Mouse (Mus musculus) bone marrow, adult 2 months (tissue): ENCODE results near the gene Hc. TPM values are rescaled to one million over a fixed set of nuclear protein-coding genes. Genes with fewer than 3 reads are reported as not detected.

Experiments used
- H3K27ac ChIP-seq: fragments of 200-500 bp; 2 replicates; pipeline ENCODE4 v1.5.1; 2012; ENCODE audit warnings: low read depth, mild to moderate bottlenecking, control low read depth, inconsistent platforms, low read length; ENCODE audit not compliant: control insufficient read depth, poor library complexity, insufficient read depth
- H3K4me1 ChIP-seq: fragments of 200-500 bp; 2 replicates; pipeline ENCODE4 v1.6.1; 2011; ENCODE audit warnings: low read length; ENCODE audit not compliant: control insufficient read depth, insufficient read depth
- H3K4me3 ChIP-seq: fragments of 200-500 bp; replicated peaks from 2 replicates; pipeline ENCODE3; 2011; ENCODE audit warnings: mild to moderate bottlenecking, low read depth, low read length, control low read depth; ENCODE audit not compliant: control insufficient read depth
- CTCF ChIP-seq: fragments of 200-500 bp; IDR thresholded peaks from 2 replicates; pipeline ENCODE4 v1.5.1; 2011; ENCODE audit warnings: low read length, control low read depth; ENCODE audit not compliant: control insufficient read depth, insufficient read depth
- POLR2A ChIP-seq: fragments of 200-500 bp; IDR thresholded peaks from 2 replicates; pipeline ENCODE4 v1.6.1; 2011; ENCODE audit warnings: low read depth, mild to moderate bottlenecking, control low read depth, low read length, borderline replicate concordance; ENCODE audit not compliant: control insufficient read depth
- WGBS: fragments of 180-500 bp; shearing (Covaris S2); methylation state at CpG from one replicate; pipeline ENCODE4 v1.1.7; 2018; 5-methylcytosine and 5-hydroxymethylcytosine counted together
- polyA plus RNA-seq: library from polyadenylated mRNA; stranded (reverse); fragments of >200 nt; gene quantifications from 2 replicates; pipeline ENCODE4 v1.2.4, GENCODE M21; 2011; ENCODE audit warnings: low replicate concordance; ENCODE audit not compliant: missing spikeins, insufficient read depth, insufficient read length

The Hc gene
- polyA plus RNA-seq = 2.3 and 3.9 TPM in 2 replicates

DNA sequence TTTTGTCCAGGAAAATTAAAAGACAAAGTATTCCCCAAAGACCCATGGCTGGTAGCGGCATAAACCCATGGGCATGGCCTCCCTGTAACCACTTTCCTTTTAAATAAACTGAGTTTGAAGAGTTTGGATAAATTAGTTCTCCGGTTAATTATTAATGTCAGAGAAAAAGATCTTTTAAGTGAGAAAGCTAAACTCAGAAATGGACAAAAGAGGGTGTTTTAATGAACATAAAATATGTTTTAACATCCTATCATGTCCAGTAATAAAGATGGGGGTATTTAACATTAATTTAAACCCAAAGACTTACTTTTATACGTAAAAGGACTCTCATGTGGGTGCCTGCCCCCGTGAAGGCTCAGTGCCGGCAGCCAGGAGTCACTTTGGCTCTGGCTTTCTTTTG, at the start of gene Hc:
Hc (minus strand) TSS at position 101 of the 400 bp plus-strand sequence.
- Histone ChIP-seq H3K4me3 (no peak within 1 kb of the TSS), H3K4me1 (no peaks in the 10 kb centered on the region; the same call in 1 of the 2 replicates), H3K27ac (no peak within 1 kb of the TSS)
- 88% methylated on average over 5 of the region's 5 CpGs for WGBS
- TF ChIP-seq CTCF (no peak), POLR2A (no peak)

DNA sequence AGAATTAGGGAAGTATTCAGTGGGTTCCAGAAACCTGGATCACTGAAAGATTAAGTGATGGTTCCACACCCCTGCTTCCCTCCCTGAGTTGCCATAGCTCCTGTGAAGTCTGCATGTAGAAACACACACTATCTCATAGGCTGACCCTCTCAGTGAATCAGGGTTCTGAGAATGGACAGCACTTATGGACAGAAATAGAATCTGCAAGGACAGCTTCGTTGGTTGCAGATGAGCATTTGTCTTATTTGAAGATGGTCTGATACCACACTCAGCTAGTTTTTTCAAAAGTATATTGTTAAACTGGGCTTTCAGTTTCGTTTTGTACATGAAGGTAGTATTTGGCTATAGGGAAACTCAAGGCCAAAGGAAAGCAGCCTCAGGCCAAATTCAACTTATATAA, 49.3 kb upstream of the Hc start:
- Histone ChIP-seq H3K4me3 (peak overlapping the region; percentile 48), H3K27ac (no peak overlapping the region), H3K4me1 (peaks cover 2% of the 10 kb centered on the region; the same call in 1 of the 2 replicates)
- WGBS = 5% methylated on average over 2 of the region's 2 CpGs
- TF ChIP-seq CTCF (no peak), POLR2A (no peak)

DNA sequence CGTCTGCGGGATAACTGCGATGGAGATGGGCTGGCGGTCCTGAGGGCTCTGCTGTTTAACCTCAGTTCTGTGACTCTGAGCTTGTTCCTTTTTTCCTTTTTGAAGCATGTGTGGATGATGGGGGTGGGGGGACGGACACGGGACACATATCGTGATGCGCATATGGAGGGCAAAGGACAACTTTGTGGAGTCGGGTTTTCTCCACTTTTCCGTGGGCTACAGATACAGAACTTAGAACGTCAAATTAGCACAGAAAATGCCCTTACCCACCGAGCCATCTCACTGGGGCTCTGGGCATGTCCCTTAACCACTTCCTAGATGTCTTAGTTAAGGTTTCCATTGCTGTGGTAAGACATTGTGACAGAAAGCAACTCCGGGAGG, 48.7 kb upstream of the Hc start:
- peak overlapping the region; percentile 90 for H3K4me3 ChIP-seq
- H3K4me1 ChIP-seq = peaks cover 2% of the 10 kb centered on the region; the same call in 1 of the 2 replicates
- WGBS = under 1% methylated on average over 13 of the region's 13 CpGs
- TF ChIP-seq POLR2A (no peak), CTCF (no peak)
- peak overlapping the region; percentile 98 for H3K27ac ChIP-seq

DNA sequence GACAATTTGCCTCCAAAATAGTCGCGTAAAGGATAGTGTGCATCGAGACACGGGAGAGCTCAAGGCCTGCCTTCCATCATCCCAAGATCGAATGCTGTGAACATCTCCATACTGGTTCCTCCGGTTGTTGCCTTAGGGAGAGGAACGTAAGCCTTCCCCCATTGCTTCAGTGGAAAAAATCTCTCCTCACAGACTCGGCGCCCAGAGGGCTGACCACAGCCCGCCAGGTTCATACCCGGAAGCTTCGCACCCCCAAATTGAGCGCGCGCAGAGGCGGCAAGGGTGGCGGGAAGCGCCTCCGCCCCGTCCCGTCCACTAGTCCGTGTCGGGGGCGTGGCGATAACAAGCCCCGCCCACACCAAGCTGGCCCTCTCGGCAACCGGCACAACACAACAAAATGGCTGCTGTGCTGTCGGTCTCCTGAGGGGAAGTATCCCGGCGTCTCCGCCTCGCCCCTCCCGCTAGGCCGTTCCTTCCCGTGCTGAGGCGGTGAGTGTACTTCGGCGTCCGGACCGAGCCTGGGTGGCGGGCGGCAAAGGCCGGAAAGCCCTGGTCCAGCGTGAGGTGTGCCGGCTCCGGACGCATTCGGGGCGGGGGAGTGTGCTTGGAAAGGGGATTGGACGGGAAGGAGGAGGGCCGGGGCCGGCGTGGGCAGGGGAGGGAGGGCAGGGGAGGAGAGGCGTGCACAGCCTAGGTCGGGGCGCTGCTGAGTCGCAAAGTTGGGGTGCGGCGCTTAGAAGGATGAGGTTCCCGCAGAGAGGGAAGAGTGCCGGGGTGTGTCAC, 48.1 kb upstream of the Hc start, which contains the start of gene Cntrl:
Cntrl (plus strand) TSS at position 352 of the 783 bp plus-strand sequence.
- WGBS = under 1% methylated on average over 62 of the region's 62 CpGs

DNA sequence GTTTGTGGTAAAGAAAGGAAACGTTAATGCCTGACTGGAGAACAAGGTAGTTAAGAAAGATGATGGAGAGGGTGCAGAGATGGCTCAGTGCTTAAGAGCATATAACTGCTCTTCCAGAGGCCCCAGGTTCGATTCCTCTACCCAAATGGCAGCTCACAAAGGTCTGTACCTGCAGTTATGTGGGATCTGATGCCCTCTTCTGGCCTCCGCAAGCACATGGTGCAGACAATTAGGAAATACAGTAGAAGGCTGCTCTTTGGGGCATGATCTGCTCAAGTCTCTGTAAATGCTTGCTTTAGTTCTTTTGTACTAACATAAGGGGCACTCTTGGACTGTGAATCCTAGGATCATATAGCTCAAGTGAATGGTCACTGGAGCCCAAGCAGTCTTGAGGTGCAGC, 47.5 kb upstream of the Hc start:
- H3K4me1 ChIP-seq = peaks cover 2% of the 10 kb centered on the region; the same call in 1 of the 2 replicates
- H3K27ac ChIP-seq = peak overlapping the region; percentile 98
- 4% methylated on average over 3 of the region's 3 CpGs for WGBS
- peak overlapping the region; percentile 90 for H3K4me3 ChIP-seq
- TF ChIP-seq CTCF = peak; percentile 58
- no peak for TF ChIP-seq POLR2A

More for the DNA sequence above, 48.1 kb upstream of the Hc start, which contains the start of gene Cntrl:
- peaks cover 2% of the 10 kb centered on the region; the same call in 1 of the 2 replicates for H3K4me1 ChIP-seq
- peak within 1 kb of the TSS; percentile 90 for H3K4me3 ChIP-seq
- no peak for TF ChIP-seq CTCF
- peak; percentile 85; the same call in 1 of the 2 replicates for TF ChIP-seq POLR2A
- H3K27ac ChIP-seq = peak within 1 kb of the TSS; percentile 98

DNA sequence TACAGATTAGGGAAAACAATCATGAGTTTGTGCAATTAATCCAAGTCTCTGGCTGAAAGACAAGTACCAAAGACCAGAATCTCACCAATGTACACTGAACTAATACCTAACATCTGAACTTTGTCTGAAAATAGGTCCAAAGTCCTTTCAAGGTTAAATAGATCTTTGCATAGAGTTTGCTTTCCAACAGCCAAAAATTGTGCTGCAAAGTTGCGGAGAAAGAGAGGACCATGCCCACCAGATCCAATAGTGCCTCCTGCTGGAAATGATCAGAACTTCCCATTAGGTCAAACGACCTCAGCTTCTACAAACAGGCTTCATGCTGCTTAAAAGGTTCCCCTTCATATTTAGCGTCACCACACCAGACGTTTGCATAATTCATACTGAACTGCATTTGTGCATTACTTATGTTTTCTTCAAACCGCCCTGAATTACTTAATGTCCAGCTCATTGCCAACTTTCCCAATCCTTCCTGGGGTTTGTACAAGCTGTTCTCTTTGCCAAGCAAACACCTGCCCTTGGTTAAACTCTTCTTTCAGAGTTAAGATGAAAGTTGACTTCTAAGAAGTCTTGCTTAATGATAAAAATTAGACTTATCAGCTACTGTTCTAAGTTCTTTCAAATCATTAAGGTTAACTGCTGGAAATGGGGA, 46.9 kb upstream of the Hc start:
- no peak for TF ChIP-seq POLR2A
- peak; percentile 40 for TF ChIP-seq CTCF
- H3K4me1 ChIP-seq = peaks cover 2% of the 10 kb centered on the region; the same call in 1 of the 2 replicates
- no peak overlapping the region for H3K27ac ChIP-seq
- WGBS = 22% methylated on average over 5 of the region's 5 CpGs
- H3K4me3 ChIP-seq = no peak overlapping the region

DNA sequence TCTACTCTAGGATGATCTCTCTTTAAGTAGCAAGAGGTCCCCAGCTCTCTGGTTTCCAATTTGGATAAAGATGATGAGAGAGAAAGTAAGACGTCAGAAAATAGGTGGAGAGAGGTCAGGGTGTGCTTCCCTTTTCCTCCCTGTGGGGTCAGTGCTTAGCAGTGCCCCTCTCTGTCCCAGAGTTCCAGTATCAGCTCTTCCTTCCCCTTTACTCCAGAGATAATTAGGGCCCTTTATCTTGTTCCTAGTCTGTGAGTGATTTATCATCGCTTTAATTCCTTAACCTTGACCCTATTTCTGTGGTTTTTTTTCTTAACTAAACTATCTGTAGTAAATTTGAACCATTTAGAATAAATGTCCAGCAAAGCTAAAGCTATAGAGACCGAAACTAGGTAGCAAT, 43.6 kb upstream of the Hc start:
- H3K27ac ChIP-seq = no peak overlapping the region

DNA sequence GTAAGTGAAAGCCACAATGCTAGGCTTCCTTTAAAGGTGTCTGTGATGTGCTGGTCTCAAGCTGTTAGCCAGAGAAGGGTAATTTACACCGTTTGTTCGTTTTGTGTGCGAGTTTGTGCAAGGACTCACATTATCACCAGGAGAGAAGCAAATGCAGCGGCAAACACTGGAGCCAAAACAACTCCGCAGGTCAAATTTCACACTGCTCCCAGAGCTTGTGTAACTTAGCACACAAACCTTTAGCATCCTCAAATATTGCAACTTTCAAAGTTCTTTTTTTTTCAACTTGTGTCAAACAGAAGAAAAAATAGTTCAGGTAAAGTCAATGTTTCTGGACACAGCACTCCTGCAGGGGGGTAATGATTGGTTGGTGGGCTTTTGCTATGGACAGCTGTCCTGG, 42.3 kb upstream of the Hc start:
- Histone ChIP-seq H3K27ac (no peak overlapping the region), H3K4me3 (no peak overlapping the region), H3K4me1 (no peaks in the 10 kb centered on the region)
- TF ChIP-seq POLR2A (no peak), CTCF (no peak)
- WGBS = 80% methylated on average over 5 of the region's 5 CpGs

More for the DNA sequence above, 43.6 kb upstream of the Hc start:
- WGBS = 45% methylated on average over 3 of the region's 3 CpGs
- Histone ChIP-seq H3K4me1 (no peaks in the 10 kb centered on the region), H3K4me3 (no peak overlapping the region)
- TF ChIP-seq POLR2A (no peak), CTCF (no peak)
